Mouse (Mus musculus): ENCODE measurements around the gene Marcks. TPM values are rescaled to one million over a fixed set of nuclear protein-coding genes. Genes with fewer than 3 reads are reported as not detected.
"Not testable (repeated sequence)": the region's sequence is repeated elsewhere in the genome, so short reads cannot be mapped to it uniquely, and the experiment has no call there.

Gene Marcks
- total RNA-seq, 2 experiments from 2014 or later = 12.9 to 26.6 TPM

GRCm38 (mm10) chr10:37090411-37090810, 48.3 kb downstream of the Marcks start:
- TF ChIP-seq CTCF (IDR thresholded peaks at IDR 0.05) = no peak
- no peak overlapping the region for H3K27ac ChIP-seq
- no peak overlapping the region for H3K4me3 ChIP-seq
- DNase-seq = no peak
- intact Hi-C loops (cut with DNase I) = no loop called here

- H3K27ac ChIP-seq; intact Hi-C loops (cut with DNase I); H3K4me3 ChIP-seq; DNase-seq: not testable (repeated sequence)
Observed at GRCm38 (mm10) chr10:37084071-37084470, 54.6 kb downstream of the Marcks start.

Other genes with a start within 250 kb of the Marcks start
- gene Hdac2, start 164.4 kb downstream of the Marcks start, total RNA-seq (2021) = 10 to 100 TPM; 51.8 to 58.3 TPM